Mouse (Mus musculus) urinary bladder, postnatal 4 days (tissue): ENCODE data around the gene Ldlrad1.
A peak's percentile ranks its signal among the peaks of the same experiment; 100 is the strongest.

Experiments
- DNase-seq, 2 experiments: peaks; one replicate each; pipeline ENCODE4 v3.0.0; 2021 to 2022; ENCODE audit warnings: low spot score in 2 of 2

Ldlrad1 gene

DNA sequence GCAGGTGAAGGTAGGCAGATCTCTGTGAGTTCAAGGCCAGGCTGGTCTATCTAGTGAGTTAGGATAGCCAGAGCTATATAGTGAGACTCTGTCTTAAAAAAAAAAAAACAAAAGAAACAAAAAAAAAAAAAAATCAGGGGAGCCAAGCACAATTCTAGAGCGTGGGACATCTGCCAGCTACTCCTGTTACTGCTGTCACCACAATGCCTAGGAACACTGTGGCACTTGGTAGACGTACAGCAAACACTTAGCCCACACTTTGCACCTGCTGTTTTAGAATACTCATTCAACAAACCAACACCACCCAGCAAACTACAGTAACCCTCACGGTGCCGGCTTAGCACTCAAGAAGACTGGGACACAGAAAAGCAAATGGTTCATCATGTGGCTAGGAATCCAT, 2.5 kb downstream of the Ldlrad1 start:
- no peak for DNase-seq

DNA sequence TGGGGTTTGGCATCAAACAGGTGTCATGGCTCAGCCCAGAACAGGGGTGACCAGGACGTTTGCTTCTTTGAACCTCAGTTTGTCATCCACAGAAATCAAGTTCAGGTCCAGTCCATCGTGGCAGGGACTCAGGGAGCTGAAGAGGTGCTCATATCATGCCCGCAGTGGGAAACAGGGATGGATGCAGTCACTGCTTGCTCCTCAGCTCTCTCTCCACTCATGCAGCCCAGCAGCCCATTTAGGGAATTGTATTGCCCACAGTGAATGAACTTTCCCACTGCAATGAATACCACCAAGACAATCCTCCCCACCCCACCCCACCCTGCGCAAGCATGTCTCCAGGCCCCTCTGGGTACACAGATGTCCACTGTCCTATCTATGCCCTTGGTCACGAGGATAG, 3.0 kb downstream of the Ldlrad1 start:
- DNase-seq: no peak

DNA sequence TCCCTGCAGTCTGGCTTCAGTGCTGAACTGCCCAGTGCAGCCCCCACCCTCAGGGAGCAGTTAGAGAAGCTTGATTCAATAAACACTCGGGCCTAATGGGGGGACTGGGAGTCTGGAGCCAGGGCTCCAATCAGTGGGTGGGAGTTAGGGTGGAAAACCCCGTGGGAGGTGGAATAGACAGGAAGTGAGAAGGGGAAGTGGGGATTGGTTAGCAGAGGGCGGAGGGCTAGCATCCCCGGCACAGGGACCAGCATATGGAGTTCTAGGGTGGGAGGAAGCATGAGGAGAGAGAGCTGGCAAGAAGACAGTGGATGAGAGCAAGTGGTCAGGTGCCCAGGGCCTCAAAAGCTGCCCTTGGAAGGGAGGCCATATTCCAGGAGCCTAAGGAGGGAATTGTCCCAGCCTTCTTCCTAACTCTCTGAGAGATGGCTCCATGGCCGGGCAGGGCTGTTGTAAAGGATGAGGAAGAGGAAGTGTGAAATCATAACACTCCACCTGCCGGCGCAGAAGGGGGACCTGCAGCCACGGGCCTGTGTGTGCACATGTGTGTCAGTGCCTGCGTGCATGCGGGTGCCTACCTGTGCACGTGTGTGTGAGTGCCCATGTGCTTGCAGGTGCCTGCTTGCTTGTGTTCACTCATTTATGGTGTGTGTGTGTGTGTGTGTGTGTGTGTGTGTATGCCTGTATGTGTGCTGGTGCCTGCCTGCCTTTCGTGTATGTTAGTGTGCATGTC, 4.5 kb downstream of the Ldlrad1 start:
- no peak for DNase-seq

DNA sequence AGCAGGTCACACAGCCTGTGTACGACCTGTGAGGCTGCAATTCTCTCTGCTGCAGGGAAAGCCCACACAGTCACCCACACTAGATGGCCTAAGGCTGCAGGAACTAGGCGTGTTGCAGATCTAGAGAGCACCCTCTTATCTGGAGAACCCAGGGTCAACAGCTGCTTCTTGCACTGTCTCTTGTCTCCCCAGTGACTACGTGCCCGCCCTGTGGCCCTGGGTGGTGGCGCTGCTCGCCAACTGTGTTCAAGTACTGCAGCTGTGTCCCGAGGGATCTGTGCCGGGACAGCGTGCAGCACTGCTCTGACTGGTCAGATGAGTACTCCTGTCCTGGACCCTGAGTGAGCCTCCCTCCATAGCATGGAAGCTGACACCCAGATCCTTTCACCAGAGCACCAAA, 8.6 kb downstream of the Ldlrad1 start:
- DNase-seq: no peak

DNA sequence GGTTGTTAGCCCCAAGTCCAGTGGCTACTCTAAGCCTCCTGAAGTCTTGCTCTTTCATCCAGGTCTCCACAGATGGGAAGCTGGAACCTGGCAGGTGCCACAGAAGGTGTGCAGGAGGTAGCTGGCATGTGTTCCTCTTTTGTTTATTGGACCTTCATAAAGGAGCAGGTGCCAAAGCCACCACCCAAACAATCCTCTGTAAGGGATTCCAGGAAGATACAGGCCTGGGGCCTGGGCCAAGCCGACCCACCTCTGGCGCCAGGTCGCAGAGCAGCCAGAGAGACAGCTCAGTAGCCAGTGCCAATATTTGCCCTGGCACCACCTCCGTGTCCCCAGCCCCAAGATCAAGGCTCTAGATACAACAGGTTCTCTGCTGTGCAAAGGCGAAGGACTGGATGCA, 12.5 kb downstream of the Ldlrad1 start:
- no peak for DNase-seq

DNA sequence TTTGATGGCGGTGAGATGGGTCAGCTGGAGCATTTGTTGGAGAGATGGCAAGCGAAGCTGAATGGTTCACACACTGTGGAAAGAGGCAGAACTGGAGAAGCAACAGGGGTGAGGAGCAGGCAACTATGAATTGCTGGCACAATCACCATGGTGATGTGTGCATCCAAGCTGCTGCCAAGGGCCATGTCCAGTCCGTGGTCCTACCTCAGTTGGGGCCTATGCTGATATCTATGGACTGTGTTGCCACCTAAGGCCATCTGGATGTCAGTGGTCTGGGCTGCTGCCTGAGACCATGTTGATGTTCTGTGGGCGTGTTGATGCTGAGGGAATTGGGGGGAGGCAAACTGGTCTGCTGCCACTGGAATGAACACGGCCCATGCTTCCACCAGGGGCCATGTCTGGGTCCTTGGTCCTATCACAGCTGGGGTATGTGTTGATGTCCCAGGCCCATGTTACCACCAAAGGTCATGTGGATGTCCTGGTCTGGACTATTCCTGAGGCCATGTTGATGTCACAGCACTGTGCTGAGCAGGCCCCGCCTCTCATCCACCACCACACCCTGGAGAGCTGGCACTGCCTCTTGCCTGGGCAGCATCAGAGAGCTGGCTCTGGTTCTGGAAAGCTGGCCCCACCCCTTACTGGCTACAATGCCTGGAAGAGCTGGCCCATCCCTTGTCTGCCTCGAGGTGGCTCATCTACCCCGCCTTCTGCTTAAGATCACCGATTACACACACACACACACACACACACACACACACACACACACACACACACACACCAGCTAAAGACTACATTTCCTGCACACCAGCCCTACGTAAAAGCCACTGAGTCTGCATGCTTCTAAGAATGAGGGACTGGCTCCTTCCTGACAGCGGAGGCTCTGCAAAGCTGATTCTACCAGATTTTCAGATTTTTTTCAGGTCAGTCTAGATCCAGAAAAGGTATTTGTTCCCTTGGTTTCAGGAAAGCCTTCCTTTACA, 14.5 kb downstream of the Ldlrad1 start:
- DNase-seq: peak in 1 of 2 experiments; percentile 42

DNA sequence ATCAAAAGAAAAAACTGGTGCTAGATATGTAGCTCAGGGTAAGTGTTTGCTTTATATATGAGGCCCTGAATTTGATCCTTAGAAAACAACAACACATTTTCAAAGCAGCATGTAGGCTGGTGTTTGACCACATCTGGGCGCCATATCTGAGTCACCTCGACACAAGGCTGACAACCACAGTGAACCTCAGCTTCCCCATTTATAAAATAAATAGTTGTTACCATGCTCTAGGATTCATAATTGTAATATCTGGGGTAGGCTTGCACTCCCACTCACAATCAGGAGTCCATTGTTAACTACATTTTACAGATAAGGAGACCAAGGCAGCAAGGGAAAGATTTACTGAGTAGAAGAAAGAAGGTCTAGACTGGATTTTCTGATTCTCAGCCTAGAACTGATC, 17.3 kb downstream of the Ldlrad1 start:
- no peak for DNase-seq

DNA sequence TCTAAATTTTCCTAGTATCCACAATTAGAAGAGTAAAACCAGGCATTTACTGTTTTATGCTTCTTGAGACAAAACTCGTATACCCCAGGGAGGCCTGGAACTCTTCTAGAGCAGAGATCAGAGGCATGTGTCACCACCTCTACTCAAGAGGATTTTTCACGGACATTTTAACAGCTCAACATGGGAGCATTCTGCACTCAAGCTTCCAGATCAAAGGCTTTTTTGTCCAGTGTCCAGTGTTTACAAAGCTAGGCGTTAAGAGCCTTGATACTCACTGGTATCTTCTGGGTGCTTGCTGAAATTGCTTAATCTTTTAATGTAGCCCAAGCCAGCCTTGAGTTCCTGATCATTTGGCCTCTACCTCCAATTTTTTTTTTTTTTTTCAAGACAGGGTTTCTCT, 23.2 kb downstream of the Ldlrad1 start:
- DNase-seq: no peak

DNA sequence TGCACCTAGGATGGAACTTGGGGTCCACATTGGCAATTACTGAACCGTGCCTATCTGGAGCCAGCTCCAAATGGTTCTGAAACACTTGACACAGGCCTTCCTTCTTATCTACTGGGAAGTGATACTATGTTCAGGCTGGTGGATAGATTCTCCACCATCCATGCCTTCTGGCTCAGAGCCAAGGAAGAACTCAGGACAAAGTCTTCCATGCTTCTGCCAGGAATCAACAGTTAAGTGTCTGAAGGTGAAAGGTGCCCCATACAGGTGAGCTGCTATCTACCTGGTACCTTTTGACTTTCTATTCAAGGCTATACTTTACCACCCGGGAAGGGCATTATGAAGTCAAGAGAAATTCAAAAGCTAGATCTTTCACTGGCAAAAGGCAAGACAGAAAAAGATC, 29.3 kb downstream of the Ldlrad1 start:
- no peak for DNase-seq

DNA sequence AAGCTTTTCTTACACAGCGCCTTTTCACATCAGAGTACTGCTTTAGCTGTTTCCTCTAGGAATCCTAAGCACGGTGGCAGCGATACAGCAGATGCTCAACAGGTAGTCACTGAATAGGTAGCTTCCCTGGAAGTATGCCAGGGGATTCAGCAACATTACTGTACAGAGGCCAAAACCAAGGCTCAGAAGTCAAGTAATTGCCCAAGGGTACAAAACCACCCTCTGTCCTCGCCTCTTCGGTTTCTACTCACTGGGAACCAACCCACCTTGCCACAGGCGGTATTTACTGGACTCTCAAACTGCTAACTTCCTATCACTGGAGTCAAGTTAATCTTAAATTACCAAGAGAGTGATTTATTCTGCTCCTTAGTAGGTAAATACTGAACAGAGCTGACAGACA, 31.2 kb downstream of the Ldlrad1 start:
- DNase-seq: no peak

DNA sequence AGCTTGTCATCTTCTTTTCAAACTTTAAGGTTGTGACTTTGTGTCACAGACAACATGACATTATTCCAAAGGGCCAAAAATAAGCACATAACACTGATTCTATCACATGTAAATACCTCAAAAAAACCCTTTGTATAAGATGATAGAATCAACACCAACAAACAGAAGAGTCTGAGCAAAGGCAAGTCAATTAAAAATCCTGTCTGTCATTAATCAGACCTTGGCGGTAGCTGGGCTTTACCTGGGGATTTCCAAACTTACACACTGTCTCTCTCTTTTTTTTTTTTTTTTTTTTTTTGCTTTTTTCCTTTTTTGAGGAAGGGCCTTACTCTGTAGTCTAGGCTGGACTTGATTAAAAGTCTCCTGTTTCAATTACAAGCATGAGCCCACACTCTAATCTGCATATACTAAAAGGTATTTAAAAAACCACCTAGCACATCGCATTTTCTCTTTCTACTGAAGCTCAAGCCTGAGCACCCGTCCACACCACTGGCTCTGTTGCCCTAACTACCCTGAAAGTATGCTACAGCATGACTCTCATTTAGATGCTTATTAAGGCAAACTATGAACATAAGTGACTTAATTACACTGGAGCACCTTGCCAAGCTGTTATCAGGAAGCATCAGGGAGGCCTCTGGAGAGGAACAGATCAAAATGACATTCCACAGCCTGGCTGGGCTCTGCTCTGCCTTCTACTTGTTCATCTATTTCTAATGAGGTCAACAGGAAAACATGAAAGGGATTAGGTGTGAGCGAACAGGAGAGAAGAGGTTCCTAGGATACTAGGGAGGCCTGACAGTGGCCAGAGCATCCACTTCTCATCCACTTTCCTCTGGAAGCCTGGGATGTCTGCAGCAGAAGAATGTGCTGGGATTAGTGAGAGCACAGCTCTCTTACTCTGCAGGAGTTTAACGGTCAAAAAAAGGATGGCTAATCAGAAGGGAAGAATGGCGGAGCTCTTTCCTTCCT, 34.7 kb downstream of the Ldlrad1 start:
- DNase-seq: no peak

DNA sequence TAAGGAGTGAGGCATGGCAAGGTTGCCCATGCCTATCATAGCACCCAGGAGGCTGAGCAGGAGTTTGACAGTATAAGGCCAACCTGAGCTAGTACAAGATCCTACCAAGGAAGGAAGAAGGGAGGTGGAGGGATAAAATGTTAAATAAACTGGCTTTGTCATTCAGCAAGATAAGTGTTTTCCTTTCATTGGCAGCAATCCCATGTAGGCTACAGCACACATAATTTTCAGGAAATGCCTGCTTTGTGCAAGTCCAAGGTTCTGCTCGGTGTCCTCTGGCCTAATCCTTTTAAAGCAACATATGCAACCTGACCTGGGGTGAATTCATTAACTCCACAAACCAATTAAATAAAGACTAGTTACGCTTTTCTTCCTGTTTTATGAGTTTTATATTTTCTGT, 36.4 kb downstream of the Ldlrad1 start:
- DNase-seq: no peak

DNA sequence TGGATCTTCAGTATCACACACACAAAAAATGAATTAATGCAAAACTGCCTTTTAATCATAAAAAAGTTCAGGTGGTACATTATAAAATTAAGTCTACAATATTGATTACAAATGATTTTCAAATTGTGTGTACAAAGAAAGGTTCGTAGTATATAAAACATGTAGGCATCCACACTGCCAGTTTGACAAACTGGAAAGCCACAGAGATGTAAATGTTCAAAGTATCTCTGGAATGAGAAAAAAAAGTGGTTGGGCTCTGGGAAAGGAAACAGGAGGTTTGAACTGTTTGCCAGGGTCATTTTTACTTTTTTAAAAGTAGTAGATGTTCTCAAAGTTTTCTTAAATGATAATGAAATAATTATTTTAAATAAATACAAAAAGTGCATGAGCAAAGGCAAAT, 37.1 kb downstream of the Ldlrad1 start:
- no peak for DNase-seq

DNA sequence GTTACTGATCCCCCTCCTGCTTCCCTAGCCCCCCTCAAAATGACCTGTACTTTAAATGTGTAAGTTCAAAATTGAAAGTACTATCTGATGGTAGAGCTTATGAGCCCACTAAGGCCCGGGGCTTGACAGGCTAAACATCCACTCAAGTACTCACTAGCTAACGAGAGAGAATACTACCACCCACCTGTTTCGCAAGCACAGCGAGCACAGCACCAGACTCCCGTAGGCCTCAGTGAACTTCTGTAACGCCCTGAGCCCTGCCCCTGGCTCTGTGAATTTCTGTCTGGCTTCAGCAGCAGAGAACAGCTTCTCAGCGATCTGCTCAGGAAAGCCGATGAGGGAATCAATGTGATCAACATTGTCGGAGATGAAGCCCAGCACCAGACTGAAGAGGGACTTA, 38.1 kb downstream of the Ldlrad1 start:
- DNase-seq: no peak

DNA sequence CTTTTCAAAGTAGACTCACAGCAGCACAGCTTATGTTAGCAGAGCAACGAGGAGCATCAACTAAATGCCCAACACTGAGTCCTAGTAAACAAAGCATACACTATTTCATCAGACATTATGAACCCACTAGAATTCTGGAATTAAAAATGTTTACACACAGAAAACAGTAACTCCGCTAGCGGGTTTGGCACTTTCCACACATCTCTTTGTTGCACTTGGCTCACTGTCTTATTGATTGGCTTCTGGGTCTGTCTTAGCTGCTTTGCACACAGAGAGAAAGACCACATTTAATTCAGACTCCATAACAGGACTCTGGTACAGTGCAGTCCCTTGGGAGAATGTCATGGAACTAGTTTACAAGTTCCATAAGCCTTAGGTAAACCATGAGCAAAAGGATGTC, 39.1 kb downstream of the Ldlrad1 start:
- DNase-seq: no peak

DNA sequence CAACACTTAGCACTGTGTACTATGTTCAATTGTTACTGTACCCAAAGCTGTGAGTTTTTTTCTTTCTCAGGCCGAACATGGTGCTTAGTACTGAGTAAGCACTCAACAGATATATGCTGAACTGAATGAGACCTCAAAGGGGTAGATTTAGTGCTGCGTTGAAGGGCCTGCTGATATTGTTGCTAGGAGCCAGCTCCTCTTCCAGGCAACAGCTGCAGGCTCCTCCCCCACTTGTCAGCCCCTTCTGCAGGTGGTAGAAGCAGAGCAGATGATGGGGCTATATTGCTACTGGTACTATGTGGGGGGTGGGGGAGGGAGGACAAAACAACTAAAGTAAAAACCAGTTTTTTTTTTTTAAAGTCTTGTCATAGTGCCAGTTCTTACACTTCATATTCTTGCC, 40.5 kb downstream of the Ldlrad1 start:
- no peak for DNase-seq

DNA sequence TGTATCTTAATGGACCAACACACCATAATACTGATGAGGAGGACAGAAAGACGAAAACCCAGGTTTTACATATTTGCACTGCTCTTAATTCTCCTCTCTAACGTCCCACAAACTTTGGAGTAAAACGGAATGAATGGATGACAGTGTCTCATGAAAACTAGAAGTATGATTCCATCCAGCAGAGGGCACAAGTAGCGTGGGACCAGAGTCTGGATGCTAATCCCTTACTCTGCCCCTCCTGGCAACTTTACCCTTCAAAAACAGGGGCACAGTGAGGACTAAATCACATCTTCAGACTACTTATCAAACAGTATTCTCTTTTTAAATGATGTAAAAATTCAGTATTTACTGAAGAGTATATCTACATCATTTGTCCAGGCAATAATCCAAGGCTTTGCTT, 41.5 kb downstream of the Ldlrad1 start:
- no peak for DNase-seq

DNA sequence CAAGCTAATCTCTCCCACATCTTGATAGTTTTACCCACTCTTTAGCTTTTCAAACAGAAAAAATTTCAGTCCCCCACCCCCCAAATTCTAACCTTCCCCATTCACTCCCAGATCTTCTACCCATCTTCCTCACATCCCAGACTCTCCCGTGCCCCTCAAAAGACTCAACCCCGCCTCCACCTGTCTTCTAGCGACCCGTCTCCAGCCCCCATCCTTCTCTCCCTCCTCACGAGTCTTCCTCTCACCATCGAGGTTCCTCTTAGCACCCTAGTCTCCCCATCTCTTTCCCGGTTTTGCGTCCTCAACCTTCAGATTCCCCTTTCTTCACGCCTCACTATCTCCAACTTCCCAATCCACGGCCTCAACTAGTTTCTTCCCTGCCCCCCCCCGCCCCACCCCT, 43.5 kb downstream of the Ldlrad1 start:
- DNase-seq: no peak

DNA sequence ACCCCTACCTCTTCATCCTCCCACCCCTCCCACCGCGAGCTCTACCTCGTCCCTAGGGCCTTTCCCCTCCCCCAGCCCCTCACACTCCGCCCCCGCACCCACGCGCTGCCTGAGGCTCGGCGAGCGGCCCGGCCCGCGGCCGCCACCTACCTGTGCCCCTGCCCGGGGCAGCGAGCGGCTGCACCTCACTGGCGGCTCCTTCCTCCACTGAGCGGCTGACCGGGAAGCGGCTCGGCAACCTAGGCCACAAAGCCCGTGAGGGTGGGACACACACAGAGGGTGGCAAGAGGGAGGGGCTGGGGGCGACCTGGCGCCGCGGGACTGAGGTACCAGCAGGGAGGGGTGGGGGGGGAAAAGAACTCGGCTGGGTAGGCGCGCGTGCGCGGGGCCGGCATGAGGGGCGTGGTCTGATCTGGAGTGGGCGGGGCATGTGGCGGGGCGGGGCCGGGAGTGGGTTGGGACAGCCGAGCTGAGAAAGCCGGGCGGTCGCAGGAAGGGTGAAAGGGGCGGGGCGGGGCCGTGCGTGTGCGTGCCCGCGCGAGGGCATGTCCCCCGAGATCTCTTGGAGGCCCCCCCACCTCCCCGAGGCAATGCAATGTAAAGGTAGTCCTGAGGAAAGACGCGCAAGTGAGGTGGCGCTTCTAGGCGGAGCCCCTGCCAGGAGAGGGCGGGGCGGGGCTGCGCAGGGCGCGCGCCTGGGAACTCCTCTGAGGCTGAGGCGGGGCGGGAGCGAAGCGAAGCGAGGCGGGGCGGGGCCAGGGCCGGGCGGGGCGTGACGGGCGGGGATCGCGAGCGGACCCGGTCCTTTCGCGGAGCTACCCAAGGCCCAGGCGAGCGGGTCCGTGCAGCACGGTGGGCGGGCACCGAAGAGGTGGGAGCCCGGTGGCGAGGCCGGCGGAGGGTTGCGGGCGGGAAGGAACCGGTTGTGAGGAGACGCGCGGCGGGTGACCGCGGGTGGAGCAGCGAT, 44.4 kb downstream of the Ldlrad1 start, which contains the start of the genes Lrrc42 and Hspb11:
Lrrc42 (minus strand) TSS at position 408 of the 967 bp plus-strand sequence.
Hspb11 (plus strand) TSS at position 469 of the 967 bp plus-strand sequence.
- peak; percentile 94 to 97 for DNase-seq

DNA sequence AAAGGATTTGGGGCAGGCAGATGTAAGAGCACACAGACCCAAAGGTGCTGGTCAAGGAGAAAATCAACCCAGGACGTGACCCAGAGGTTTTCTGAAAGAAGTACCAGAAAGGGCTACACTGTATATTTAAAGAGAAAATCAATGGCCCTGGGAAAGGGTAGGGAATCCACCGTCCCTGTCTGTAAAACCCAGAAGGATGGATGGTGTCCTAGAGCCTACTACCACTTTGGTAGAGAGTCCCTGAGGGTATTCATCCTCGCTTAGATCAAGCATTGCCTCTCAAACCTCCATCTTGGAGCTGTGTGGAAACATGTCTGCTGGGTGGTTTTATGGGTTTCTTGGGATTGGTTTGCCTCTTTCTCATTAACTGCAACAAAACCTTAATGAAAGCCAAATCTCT, 45.4 kb downstream of the Ldlrad1 start:
- no peak for DNase-seq
